Mouse (Mus musculus): ENCODE results near the gene Atp7a.

DNA sequence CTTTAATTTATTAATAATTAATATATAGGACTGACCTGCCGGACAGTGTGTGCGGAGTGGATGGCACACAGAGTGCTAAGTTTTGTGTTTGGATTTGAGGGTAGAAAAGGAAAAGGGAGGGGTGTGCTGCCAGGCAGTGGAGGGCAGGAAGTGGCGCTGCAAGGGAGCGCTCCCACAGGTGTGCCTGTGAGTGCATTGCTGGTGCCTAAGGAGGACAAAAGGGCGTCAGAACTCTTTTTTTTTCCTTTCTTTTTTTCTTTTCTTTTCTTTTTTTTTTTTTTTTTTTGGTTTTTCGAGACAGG, 144.7 kb downstream of the Atp7a start:
- TF ChIP-seq CTCF (IDR thresholded peaks at IDR 0.05; ENCODE audit: low read depth, low read length) (no peak), POLR2A (IDR thresholded peaks at IDR 0.05; ENCODE audit: insufficient read depth, low read length) (no peak), EP300 (IDR thresholded peaks at IDR 0.05; ENCODE audit: insufficient read depth, low read depth, low read length) (no peak)
